Mouse (Mus musculus): ENCODE measurements at regions not wholly inside any gene's neighbourhood (a gene's known extent, or its start where the extent isn't known, plus 50 kb on each side); places are given as distances from the start of the nearest gene placed in this dataset.

GRCm38 (mm10) chr17:88893451-88893850, 101.7 kb upstream of the Lhcgr start:
- TF ChIP-seq CTCF (IDR thresholded peaks at IDR 0.05; ENCODE audit: borderline replicate concordance, insufficient read depth, low read depth, low read length) (no peak), POLR2A (IDR thresholded peaks at IDR 0.05; ENCODE audit: borderline replicate concordance, insufficient read depth, low read length) (no peak)
